Mouse (Mus musculus) urinary bladder, postnatal 25 days (tissue): ENCODE results near the gene Nf1.
"Not testable (repeated sequence)": the region's sequence is repeated elsewhere in the genome, so short reads cannot be mapped to it uniquely, and the experiment has no call there.

Experiments
- DNase-seq: peaks from one replicate; pipeline ENCODE4 v3.0.0; 2022; ENCODE audit warnings: low spot score

The Nf1 gene

GRCm38 (mm10) chr11:79339234-79339807, at the start of gene Nf1:
TSS of gene Nf1 (plus strand) at chr11:79339693.
- peak; percentile 93 for DNase-seq

- DNase-seq = no peak
Observed at GRCm38 (mm10) chr11:79290473-79290872, 49.0 kb upstream of the Nf1 start.

GRCm38 (mm10) chr11:79291651-79292050, 47.8 kb upstream of the Nf1 start:
- no peak for DNase-seq

GRCm38 (mm10) chr11:79292130-79292529, 47.4 kb upstream of the Nf1 start:
- no peak for DNase-seq

GRCm38 (mm10) chr11:79293025-79293424, 46.5 kb upstream of the Nf1 start:
- DNase-seq = no peak

- DNase-seq = no peak
Observed at GRCm38 (mm10) chr11:79293971-79294370, 45.5 kb upstream of the Nf1 start.

- peak; percentile 33 for DNase-seq
Observed at GRCm38 (mm10) chr11:79296167-79296566, 43.3 kb upstream of the Nf1 start.

- DNase-seq = no peak
Observed at GRCm38 (mm10) chr11:79296856-79297491, 42.5 kb upstream of the Nf1 start, which contains the start of gene Gm9964. TSS of gene Gm9964 (minus strand) at chr11:79296906.

- no peak for DNase-seq
Observed at GRCm38 (mm10) chr11:79299719-79300431, 39.6 kb upstream of the Nf1 start.

GRCm38 (mm10) chr11:79303109-79303508, 36.4 kb upstream of the Nf1 start:
- no peak for DNase-seq

- not testable (repeated sequence) for DNase-seq
Observed at GRCm38 (mm10) chr11:79304245-79304644, 35.2 kb upstream of the Nf1 start.

GRCm38 (mm10) chr11:79305697-79306340, 33.7 kb upstream of the Nf1 start:
- no peak for DNase-seq

GRCm38 (mm10) chr11:79306510-79306909, 33.0 kb upstream of the Nf1 start:
- DNase-seq = no peak

- DNase-seq = no peak
Observed at GRCm38 (mm10) chr11:79306996-79307395, 32.5 kb upstream of the Nf1 start.

- no peak for DNase-seq
Observed at GRCm38 (mm10) chr11:79307560-79308200, 31.8 kb upstream of the Nf1 start.

- DNase-seq = no peak
Observed at GRCm38 (mm10) chr11:79310467-79310866, 29.0 kb upstream of the Nf1 start.

- no peak for DNase-seq
Observed at GRCm38 (mm10) chr11:79316807-79317345, 22.6 kb upstream of the Nf1 start.

GRCm38 (mm10) chr11:79319807-79320206, 19.7 kb upstream of the Nf1 start:
- DNase-seq = no peak

- DNase-seq = no peak
Observed at GRCm38 (mm10) chr11:79323985-79324685, 15.4 kb upstream of the Nf1 start.

- no peak for DNase-seq
Observed at GRCm38 (mm10) chr11:79325663-79326062, 13.8 kb upstream of the Nf1 start.

GRCm38 (mm10) chr11:79327106-79327505, 12.4 kb upstream of the Nf1 start:
- DNase-seq = no peak
